Mouse (Mus musculus) heart, postnatal 25 days (tissue): ENCODE measurements at regions not wholly inside any gene's neighbourhood (a gene's known extent, or its start where the extent isn't known, plus 50 kb on each side); places are given as distances from the start of the nearest gene placed in this dataset.
A peak's percentile ranks its signal among the peaks of the same experiment; 100 is the strongest.

ENCODE experiments used
- DNase-seq: peaks from one replicate; pipeline ENCODE4 v3.0.0; 2022; ENCODE audit warnings: low spot score
- intact Hi-C: fragments of 180-260 bp; cut with DNase I; formaldehyde crosslinking; loops from one replicate; pipeline ENCODE4 v1.15.1; 2025

- intact Hi-C loops: no loop called here
- no peak for DNase-seq
Measured at GRCm38 (mm10) chr8:127802661-127803333, 555.6 kb upstream of the Nrp1 start.

GRCm38 (mm10) chr8:127809203-127810155 lies 548.9 kb upstream of the Nrp1 start:
- peak; percentile 6 for DNase-seq
- intact Hi-C loops: loop anchor here (5.0 kb wide), 1 partner anchor 42 kb away; no protein-coding TSS in a partner anchor

GRCm38 (mm10) chr8:127811338-127811737 lies 547.1 kb upstream of the Nrp1 start:
- intact Hi-C loops: loop anchor here (5.0 kb wide), 1 partner anchor 44 kb away; no protein-coding TSS in a partner anchor
- no peak for DNase-seq

GRCm38 (mm10) chr8:127814785-127815523 lies 543.5 kb upstream of the Nrp1 start:
- intact Hi-C loops: loop anchor here (5.0 kb wide), 1 partner anchor 48 kb away; no protein-coding TSS in a partner anchor
- DNase-seq: no peak

- intact Hi-C loops: no loop called here
- peak; percentile 21 for DNase-seq
Measured at GRCm38 (mm10) chr8:127820741-127821170, 537.6 kb upstream of the Nrp1 start.

- intact Hi-C loops: no loop called here
- peak; percentile 29 for DNase-seq
Measured at GRCm38 (mm10) chr8:127821646-127822045, 536.8 kb upstream of the Nrp1 start.

GRCm38 (mm10) chr8:127825041-127825440 lies 533.4 kb upstream of the Nrp1 start:
- intact Hi-C loops: no loop called here

GRCm38 (mm10) chr8:127827826-127828225 lies 530.6 kb upstream of the Nrp1 start:
- DNase-seq: no peak
- intact Hi-C loops: no loop called here

More at GRCm38 (mm10) chr8:127825041-127825440, 533.4 kb upstream of the Nrp1 start:
- no peak for DNase-seq

GRCm38 (mm10) chr8:127829659-127830058 lies 528.7 kb upstream of the Nrp1 start:
- no peak for DNase-seq
- intact Hi-C loops: no loop called here

GRCm38 (mm10) chr8:127834006-127834405 lies 524.4 kb upstream of the Nrp1 start:
- peak; percentile 26 for DNase-seq
- intact Hi-C loops: no loop called here

- intact Hi-C loops: loop anchor here (5.0 kb wide), 1 partner anchor 521 kb away; the partner anchor contains the start of gene Nrp1
- no peak for DNase-seq
Measured at GRCm38 (mm10) chr8:127836410-127837206, 521.8 kb upstream of the Nrp1 start.

- intact Hi-C loops: loop anchor here (5.0 kb wide), 1 partner anchor 519 kb away; the partner anchor contains the start of gene Nrp1
- DNase-seq: peak; percentile 11
Measured at GRCm38 (mm10) chr8:127838311-127838710, 520.1 kb upstream of the Nrp1 start.

GRCm38 (mm10) chr8:127847332-127848018 lies 510.9 kb upstream of the Nrp1 start:
- intact Hi-C loops: no loop called here

GRCm38 (mm10) chr8:127849926-127850325 lies 508.5 kb upstream of the Nrp1 start:
- intact Hi-C loops: no loop called here
- DNase-seq: no peak

More at GRCm38 (mm10) chr8:127847332-127848018, 510.9 kb upstream of the Nrp1 start:
- DNase-seq: no peak

- intact Hi-C loops: no loop called here
- peak; percentile 12 for DNase-seq
Measured at GRCm38 (mm10) chr8:127855653-127856300, 502.6 kb upstream of the Nrp1 start.

- DNase-seq: peak; percentile 18
- intact Hi-C loops: no loop called here
Measured at GRCm38 (mm10) chr8:127856351-127857135, 501.9 kb upstream of the Nrp1 start.

- intact Hi-C loops: no loop called here
- no peak for DNase-seq
Measured at GRCm38 (mm10) chr8:127859036-127859435, 499.4 kb upstream of the Nrp1 start.
